Mouse (Mus musculus) ovary, adult 18-20 months (tissue): Measurements from ENCODE around the gene Zfp142.
A peak's percentile ranks its signal among the peaks of the same experiment; 100 is the strongest.

Experiments used
- DNase-seq: peaks from one replicate; pipeline ENCODE4 v3.0.0; 2022; ENCODE audit warnings: low spot score, mixed read lengths

Gene Zfp142

DNA sequence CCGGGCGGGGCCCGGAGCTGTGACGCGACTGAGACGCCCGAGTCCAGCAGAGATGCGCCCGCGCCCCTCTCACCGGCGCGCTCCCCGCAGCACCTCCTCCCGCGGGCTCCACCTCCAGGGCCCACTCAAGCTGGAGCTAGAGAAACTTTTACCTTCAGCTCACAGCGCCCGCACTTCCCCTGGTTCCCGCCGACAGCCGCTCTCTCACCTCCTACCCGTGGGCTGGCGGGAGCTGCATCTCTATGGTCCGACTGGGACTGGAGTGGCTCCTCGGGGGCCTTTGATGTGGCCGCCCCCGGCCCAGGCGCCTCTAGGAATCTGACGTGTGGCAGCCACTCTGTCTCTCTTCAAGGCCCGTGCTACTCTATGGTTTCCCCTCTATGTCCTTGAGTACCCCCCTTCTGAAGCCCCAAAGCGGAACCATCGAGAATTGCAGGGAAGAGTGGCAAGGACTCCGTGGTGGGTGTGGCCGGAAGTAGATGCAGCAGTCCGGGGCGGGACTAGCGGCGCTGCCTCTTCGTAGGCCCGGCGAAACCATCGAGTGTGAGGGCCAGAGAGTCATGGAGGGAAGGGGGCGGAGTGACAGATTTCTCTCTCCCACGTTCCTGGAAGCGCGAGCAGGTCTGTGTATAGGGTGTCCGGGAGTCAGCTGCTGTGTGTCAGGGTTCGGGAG is at the start of gene Zfp142, which contains the start of gene Bcs1l:
Gene Zfp142 (minus strand): TSS at position 474 of the 673 bp plus-strand sequence.
Gene Bcs1l (plus strand): TSS at position 517 of the 673 bp plus-strand sequence.
- peak; percentile 99 for DNase-seq

GRCm38 (mm10) chr1:74632734-74633133 is 44.7 kb upstream of the Zfp142 start:
- DNase-seq = no peak

DNA sequence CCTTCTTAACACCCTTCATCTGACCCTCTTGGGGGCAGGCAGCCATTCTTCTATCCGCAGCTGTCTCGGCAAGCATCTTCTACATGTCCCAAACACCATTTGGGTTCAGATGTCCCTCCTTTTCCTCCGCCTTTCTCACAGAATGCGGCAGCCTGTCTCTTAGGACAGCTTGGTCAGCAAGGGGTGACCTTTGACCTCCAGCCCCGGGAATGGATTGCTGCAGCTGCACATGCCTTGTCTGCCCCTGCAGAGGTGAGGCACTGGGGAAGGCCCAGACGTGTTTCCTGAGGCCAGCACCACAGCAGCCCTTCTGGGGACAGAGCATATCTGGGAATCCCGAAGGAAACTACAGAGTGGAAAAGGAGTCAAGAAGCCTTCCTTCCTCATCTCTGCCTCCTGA is 40.0 kb upstream of the Zfp142 start:
- DNase-seq = no peak

DNA sequence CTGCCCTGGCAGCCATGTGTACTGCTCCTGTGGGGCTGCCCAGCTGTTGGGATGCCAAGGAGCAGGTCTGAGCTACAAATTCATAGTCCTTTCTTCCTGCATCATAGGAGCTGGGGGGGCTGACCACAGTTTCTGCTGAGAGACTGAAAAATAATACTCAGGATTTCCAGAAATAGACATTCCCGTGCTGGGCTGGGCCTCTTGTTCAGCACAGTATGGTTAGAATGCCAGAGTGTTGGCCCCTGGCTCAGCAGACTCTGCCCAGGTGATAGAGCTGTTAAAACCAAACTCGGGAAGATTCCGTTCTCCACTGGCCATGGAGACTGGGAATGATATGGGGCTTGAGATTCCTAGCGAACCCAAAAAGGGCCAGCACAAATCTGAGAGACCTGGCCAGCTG is 38.0 kb upstream of the Zfp142 start:
- DNase-seq = no peak

- DNase-seq = no peak
These were observed 36.1 kb upstream of the Zfp142 start for GRCm38 (mm10) chr1:74624183-74624582.

DNA sequence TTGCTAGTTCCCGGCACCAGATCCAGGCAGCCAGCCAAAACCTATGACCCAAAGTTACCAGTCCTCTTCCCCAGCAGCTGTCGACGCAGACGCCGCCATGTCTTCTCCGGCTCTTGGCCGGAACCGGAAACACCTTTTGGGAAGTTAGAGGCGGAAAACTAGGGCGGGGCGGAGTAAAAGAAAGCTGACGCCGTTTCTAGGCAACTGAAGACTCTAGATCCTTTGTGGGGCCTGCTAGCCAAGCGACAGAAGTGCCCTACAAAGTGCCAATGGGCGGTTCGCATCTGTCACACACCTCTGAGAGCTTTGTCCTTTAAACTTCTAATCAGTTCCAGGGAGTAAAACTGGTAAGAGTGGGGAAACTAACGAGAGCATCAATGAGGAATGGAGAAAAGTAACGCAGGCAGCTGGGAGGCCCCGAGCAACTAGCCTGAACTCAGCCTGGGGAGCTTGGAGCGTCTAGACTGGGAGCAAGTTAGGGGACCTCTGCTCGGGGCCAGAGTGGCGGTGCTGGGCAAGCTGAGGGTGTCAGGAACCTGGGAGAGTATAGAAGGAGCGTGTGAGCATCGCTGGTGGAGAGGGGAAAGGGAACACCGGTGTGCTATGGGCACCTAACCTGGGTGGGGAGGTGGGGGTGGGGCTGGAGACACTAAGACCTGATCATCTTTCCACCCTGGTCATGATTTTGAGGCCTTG is 13.4 kb upstream of the Zfp142 start, which contains the start of the genes Rnf25 and Stk36:
Gene Rnf25 (minus strand): TSS at position 131 of the 696 bp plus-strand sequence.
Gene Stk36 (plus strand): TSS at position 179 of the 696 bp plus-strand sequence.
- peak; percentile 73 for DNase-seq

- no peak for DNase-seq
These were observed 12.6 kb upstream of the Zfp142 start for GRCm38 (mm10) chr1:74600501-74601266.

DNA sequence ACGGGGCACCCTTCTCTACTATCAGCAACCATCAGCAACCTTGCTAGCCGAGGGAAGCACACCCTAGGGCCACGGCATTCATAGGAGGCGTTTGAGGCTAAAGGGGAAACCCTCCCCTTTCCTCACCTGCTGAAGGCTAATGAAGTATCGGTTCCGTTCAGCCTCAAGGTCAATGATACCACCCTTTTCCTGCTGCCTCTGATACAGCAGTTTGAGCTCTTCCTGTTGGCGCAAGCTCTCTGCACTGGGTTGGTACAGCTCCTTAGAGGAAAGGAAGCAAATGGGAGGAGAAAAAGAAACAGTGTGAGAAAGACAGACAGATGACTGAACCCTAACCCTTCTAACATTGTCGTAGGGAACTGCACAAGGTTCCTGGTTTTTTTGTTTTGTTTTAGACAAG is 6.4 kb upstream of the Zfp142 start:
- DNase-seq = no peak

DNA sequence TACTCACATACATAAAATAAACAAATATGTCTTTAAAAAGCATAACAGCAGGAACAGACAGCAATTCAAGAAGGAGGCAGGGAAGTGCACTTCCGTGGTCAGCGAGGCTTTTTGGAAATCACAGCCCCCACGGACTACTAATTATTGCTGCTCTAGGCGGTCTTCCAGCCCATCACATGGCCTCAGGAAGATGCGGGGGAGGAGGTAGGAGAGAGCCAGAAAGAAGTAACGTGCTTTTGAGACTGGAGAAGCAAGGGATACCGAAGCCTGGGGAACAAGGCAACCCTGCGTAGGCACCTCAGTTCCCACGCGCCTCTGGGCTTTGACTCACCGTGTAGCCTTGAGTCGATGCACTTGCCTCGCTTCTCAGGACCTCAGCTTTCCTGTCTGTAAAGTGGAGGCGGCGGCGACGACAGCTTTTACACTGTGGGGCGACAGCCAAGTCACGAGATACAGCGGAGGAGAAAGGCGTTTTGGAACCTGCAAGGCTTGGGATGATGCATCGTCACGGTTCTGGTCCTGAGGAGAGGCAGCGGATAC is 743 bp downstream of the Zfp142 start:
- DNase-seq = peak; percentile 30

DNA sequence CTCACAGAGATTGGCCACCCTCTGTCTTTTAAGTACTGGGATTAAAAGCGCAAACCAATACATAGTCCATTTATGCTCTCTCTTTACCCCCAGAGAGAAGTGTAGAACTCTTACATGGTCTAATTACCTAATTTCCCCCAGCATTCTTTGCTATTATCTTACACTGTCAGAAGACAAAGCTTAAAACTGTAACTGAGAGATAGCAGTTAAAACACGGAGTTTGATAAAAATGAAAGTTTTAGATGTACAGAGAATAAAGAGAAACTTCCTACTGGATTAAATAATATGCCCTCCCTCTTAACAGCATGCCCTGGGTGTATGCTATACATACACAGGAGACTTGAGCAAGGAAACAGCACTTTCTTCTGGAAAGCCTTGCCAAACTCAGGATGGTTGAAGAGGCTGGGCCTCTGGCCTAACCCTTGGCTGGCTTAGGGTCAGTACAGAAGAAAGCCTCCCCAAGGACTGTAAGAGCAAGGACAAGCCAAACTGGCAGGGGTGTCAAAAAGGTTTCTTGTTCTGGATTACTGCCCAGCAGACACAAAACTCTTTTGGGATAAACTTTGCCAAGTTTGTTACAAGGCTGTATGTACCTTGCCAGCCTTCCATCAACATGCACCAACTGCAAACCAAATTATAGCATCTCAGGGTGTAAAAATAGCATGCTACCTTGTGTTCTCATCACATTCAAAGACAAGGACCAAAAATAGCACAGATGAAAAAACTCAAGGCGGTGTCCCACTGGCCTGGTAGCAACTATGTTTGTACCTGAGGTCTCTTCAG is 3.2 kb downstream of the Zfp142 start:
- no peak for DNase-seq

DNA sequence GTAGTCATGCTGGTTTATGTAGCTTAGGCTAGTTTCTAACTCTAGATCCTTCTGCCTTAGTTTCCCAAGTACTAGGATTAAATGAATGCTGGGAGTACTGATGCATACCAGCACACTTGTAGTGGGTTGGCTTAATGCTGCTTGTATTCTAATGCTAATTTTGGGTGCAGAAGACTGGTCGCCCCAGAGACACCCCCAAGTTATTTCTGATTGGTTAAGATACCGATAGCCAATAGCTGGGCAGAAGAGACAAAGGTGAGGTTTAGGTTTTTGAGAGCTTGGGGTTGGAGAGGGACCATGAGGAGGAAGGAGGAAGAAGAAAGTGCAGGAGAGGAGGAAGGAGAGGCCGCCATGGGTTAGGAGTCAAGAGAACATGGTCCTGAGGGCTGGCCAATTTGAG is 5.4 kb downstream of the Zfp142 start:
- no peak for DNase-seq

DNA sequence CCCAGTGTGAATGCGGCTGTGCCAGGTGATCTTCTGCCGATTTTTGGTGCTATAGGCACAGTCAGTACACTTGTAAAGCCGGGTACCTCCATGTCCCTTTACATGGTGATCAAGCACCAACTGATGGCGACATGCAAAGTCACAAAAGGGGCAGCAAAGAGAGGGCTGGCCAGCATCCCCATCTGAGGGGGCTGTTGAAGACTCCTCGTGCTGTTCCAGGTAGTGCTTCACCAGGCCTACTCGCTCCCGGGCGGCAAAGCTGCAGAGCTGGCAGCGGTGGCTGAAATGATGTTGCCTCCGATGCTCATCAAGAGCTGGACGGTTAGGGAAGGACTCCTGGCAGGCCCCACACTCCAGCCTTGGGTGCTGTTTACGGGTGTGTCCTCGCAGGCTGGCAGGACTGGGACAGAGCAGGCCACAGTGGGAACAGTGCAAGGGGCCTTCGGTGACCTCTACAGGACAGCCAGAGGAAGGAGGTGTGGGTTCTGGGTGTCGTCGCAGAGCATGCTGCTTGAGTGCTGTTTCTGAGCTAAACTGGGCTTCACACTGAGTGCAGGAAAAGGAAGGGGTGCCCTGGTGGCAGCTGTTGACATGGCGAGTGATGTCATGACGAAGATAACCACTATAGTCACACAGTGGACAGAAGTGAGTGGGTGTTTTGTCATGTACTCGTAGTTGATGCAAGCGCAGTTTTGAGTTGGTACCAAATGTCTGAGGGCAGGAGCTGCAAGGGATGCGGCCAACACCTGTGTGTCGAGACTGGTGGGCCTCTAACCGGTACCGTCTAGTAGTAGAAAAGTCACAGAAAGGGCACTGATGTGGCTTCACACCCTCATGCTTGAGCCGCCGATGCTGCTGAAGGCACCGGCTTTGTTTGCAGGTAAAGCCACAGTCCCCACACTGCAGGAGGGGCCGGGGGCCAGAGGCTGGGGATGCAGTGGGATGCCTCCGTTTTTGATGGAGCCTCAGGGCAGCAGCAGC is 18.0 kb downstream of the Zfp142 start:
- no peak for DNase-seq

DNA sequence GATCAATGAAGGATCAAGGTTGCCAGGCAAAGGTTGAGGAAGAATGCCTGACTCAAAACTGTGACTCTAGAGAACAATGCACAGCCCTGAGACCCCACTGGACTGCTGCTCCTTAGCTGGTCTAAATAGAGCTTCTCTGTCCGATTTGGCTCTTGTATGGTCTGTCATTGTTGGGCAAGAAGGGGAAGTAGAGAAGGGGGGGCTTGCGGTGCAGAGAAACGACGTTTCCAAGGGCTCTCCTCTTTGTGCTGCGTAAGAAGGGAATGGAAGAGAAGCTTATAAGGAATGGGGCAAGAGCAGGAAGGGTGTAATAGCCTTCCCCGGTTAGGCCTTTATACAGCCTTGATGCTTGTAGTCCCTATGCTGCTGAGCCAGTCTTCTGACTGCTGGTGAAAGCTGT is 22.2 kb downstream of the Zfp142 start:
- no peak for DNase-seq

GRCm38 (mm10) chr1:74559061-74559460 is 29.0 kb downstream of the Zfp142 start:
- no peak for DNase-seq

DNA sequence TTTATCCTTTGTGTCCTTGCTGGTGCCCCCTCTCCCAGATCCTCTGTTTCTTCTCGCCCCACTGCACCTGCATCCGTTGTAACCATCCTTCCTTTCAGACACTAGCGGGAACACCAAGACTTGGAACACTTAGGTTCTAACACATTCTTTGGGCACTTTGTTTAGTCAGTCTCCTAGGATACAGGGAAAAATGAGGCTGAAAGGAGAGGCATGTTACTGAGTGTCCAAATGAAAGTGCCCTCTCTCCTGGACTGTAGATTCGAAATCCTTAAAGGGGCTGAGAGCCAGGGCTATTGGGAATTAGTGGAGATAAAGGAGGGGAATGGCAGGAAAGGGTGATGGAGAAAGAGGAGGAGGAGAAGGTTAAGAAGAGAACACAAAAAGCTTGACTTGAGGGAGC is 43.9 kb downstream of the Zfp142 start, which contains the start of gene Usp37:
Gene Usp37 (minus strand): TSS at position 101 of the 400 bp plus-strand sequence.
- no peak for DNase-seq

GRCm38 (mm10) chr1:74542451-74542961 is 45.5 kb downstream of the Zfp142 start, which contains the start of gene Plcd4:
Gene Plcd4 (plus strand): TSS chr1:74542888.
- DNase-seq = no peak

DNA sequence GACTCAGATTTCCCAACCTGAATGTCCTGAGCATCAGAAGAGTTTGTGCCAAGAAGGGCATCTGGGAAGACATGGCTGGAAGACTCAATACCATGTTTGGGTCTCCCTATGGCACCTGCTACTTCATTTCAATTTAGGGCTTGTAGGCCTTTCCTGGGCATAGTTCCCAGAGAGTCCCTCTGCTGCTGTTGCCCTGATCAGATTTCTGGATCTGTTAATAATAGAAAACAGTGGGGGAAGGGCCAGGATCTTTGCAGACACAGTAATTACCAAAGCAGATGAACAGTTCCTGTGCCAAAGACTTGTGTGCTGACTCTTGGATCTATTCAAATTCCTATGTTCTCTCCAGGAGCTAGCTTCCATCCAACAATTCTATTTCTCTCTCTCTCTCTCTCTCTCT is 49.4 kb downstream of the Zfp142 start:
- DNase-seq = no peak

- no peak for DNase-seq
These were observed 59.5 kb downstream of the Zfp142 start for GRCm38 (mm10) chr1:74528589-74528988.

DNA sequence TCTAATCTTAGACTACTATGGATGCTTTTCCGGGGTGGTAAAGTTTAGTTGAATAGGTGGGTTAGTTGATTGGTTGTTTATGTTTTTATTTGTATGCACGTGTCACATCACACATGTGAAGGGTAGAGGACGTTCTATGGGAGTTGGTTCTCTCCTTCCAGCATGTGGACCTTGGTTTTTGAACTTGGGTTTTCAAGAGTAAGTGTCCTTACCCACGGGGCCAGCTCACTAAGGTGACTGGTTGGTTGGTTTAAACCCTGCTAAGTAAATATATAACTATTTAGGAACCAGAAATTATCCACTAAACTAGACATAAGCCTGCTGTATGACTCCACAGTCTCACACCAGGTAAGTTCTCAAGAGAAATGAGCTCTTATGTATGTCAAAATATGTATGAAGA is 63.3 kb downstream of the Zfp142 start:
- DNase-seq = no peak

DNA sequence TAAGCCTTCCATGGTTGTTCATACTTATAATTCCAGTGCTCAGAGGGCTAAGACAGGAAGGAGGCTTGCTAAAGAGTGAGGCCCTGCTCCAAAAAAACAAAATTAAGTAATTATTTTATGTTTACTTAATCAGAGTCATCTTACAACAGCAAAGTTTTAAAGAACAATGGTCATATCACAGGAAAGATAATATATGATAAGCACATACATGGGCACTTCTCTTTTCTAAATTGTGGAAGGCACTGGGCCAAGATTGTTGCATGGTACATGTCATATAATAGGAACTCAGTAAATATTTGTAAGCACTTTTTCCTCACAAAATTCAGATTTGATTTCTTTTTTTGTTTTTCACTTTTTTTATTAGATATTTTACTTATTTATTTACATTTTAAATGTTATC is 68.2 kb downstream of the Zfp142 start:
- DNase-seq = no peak
